Mouse (Mus musculus) R1 (cell line): Measurements from ENCODE around the gene Brd7.

ENCODE experiments used
- DNase-seq: peaks from one replicate; pipeline ENCODE4 v3.0.0-alpha.2; 2018; ENCODE audit warnings: low read depth, low spot score

Gene Brd7

DNA sequence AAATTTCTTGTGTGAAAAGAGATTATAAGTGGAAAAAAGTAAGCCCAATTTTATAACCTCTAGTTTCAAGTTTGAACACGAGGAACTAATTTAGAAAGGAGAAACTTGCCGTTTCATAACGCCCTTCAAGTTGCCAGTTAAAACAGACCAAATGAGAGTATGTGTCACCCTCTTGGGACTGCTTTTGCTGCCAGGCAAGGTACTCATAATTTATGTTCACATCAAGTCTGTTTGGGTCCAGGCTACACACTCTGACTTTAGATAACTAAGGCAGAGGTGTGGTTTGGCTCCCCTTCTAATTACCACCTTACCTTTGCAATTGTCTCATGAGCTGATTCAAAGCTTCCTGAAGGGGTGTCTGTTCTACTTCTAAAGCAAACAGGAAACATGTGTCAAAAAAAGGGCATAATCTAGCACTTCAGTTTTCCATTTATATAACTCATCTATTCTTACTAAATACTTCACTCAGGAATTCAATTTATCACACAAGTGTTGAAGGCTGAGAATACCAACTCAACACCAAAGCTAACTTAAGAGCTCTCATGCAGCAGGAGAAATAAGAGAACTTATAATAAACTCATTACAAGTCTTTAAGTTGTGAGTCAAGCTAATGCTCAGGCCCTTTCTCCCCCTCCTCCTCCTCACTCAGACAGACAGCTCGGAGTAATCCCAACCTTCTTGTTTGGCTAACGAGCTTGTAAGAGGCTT lies 4.6 kb downstream of the Brd7 start:
- no peak for DNase-seq

DNA sequence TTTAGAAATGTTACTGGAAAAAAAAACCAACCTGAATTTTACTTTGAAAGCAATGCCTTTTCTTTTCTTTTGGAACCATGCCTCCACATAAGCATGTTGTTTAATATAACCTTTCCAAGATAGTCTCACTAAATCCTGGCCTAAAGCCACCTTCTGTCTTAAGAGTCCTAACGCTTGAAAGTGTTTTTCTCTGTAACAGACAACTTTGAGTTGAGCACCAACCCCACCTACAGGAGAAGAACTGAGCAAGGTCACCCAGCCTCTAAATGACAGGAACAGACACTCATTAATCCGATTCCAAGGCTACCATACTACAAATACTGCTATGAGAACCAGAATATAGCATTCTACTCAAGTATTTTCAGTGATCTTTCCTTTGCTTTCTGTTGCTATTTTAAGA lies 12.9 kb downstream of the Brd7 start:
- DNase-seq, result no peak

DNA sequence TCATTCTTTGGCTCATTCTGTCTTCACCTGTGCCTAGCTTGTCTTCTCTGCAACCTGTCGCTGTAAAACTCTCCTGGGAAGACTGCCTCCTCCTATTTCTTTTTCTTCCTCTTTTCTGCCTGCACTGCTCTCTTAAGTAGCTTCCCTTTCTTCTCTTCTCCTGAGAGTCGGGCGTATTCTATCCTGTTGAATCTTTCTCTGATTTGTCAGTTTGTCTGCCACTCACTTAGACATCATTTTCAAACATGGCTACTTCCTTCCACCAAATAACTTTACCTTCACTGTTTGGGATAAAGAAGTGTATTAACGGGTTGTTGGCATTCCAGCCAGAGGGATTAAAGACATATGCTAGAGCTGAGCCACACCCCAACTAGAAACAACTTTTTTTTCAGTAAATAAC lies 20.0 kb downstream of the Brd7 start:
- DNase-seq, result no peak

DNA sequence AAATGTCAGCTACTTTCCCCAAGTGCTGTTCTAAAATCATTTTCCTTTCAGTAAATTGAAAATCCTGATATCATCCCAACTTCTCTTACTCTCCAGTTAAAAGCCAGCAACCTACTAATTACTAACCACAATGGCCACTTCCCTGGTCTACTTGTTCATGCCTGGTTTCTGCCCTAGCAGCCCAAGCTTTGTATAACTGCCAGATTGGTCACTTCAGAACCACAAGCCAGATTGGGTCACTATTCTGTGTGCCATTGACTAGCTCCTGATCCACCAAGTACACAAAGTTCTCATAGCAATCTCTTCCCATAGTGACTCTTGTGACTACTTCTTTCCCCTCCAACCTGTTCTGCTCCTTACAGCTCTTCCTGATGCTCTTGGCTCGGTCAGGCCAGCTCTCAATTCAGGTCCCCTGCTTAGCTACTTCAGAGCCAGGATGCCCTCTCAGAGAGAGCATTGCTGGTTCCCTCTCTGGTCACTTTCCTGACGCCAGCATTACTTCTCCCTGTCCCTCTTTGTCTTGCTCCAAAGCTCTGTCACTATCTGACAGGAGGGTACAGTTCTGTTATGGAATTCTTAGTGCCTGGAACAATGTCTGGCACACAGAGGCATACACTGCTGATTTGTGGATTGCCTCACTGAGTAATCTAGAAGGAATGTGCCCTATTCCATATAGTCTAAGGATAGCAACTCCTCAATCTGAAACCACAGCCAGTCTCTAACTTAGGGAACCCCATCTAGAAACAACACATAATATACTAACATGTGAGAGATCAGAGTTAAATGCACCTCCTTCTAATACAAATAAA lies 21.9 kb downstream of the Brd7 start:
- no peak for DNase-seq

DNA sequence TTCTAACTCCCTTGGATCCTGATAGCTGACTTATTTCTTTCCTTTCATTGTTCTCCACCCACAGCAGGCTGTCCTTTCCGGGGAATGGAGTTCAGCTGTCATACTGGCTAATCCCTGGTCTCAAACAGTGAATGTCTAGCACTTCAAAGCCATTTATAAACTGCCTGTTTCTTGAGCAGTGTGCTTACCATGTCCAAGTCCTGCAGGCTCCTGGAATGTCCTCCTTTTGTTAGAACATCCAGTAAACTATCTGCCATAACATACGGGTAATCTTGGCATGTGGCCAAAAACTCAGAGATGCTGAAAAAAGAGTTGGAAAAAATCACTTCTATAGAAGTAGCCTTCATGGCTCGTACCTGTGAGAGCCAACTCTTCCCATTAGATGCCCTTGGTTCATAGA lies 22.8 kb downstream of the Brd7 start:
- no peak for DNase-seq

DNA sequence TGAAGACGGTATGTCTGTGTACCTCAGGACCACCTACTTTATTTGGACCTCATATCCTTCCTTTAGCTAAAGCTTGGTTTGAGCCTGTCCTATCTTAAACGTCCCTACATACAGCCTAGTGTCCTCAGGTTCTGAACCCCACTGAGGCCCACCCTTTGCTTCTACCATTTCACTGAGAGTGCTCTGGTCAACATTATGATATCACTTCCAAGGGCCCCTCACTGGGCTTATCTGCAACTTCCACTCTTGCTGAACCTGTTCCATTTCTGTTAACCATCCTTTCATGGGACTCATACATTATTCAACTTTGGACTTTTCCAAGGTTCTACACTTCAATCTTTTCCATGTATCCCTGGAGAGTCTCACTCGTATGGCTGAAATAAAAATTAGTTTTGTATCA lies 27.0 kb downstream of the Brd7 start:
- no peak for DNase-seq

DNA sequence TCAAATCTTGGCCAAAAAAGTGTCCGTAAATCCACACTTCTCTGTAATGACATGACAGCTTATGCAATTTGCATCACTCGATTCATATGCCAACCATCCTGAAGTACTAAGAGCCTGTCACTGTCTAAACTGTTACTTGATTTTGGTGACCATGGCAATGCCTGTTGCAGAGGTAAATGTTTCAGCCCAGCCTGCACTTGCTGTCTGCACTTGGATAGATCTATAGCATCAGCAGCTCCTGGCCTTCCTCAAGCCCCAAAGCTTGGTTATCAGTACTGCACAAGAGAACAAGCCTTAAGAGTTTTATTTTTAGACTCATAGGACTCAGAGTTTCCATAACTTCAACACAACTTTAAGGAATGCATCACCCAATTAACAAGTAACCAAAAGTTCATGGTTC lies 27.6 kb downstream of the Brd7 start:
- no peak for DNase-seq

DNA sequence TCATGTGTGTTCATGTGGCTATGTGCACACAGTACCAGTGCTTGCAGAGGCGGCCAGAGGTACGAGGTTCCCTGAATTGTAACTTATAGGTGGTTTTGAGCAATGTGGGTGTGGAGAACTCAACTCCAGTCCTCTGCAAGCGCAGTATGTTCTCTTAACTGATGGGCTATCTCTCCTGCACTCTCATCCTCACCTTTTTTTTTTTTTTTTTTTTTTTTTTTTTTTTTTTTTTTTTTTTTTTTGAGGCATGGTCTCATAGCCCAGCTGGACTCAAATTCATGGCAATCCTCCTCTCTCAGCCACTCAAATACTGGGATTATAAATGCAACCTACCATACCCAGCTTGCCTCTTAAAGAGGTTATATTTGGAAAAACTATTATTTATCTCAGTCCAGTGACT lies 31.2 kb downstream of the Brd7 start:
- no peak for DNase-seq

DNA sequence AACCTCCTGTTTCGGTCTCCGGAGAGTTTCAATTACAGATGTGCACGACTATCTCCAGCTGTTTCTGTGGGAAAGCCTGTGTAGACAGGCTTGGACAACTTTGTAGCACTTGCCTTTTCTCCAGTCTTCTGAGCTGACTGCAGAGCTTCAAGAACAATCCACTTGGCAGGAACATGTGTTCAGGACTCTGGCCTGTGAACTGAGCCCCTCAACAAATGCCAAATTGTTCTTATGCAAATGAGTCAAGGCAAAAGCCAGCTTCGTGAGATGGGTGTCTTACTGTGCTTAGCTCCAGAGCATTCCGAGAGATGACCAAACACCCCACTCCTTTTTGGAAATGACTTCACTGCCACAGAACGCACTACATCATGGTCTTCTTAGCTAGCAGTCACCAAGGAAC lies 33.3 kb downstream of the Brd7 start:
- DNase-seq, result peak; percentile 41

DNA sequence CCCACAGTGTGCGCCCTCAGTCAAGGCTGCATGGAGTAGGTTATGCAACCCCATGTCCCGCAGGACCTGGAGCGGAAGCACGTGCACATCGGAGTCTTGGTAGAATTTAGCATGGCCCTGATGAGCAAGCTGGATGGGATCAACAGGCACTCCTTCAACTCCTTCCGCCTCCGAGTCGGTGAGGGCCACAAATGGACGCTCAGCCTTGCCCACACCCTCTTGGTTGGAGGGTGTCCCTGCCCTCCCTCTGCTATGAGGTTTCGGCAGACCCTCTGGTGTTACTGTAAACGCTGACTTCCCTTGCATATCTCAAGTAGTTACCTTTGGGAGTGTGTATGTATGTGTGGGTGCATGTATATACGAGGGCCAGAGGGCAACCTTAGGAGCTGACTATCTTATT lies 35.7 kb downstream of the Brd7 start:
- DNase-seq, result no peak

DNA sequence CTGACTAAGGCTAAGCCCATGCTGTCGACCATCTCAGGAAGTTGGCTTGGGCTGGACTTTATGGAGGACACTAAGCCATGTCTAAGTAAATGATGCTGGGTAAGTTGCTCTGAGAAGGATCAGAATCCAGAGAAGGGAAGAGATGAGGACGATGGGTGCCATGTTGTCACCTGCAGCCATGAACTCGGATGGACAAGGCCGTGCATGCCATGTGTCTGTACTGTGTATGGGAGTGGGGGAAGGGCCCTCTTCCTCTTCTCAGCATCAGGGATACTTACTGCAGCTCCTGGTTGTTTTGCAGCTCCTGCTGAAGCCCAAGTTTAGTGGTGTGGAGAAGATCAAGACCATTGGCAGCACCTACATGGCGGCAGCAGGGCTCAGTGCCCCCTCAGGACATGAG lies 36.2 kb downstream of the Brd7 start:
- DNase-seq, result no peak

DNA sequence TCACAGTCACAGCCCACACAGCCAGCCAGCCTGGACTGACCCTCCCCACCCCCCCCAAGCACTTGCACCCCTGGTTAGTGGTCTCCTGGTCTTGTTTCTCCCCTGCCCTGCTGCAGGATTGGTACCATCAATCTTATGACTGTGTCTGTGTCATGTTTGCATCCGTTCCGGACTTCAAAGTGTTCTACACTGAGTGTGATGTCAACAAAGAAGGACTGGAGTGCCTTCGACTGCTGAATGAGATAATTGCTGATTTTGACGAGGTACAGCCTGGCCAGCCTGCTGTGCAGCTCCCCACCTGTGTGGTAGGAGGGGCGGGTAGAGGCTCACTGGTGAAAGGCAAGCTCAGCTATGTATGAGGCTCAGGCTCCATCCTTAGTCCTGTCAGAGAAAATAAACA lies 36.7 kb downstream of the Brd7 start:
- no peak for DNase-seq

DNA sequence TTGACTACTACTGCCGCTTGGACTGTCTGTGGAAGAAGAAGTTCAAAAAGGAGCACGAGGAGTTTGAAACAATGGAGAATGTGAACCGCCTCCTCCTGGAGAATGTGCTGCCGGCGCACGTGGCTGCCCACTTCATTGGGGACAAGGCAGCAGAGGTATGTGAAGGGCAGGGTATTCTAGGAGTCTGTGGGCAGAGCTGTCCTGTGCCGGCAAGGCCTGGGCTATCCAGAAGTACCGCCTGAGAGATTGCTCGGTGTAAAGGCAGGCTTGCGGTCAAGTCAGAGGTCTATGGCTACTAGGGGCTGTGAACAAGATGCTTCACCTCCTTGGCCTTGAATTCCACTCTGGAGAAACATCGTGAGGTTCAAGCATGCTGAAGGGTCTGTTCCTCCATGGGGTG lies 37.2 kb downstream of the Brd7 start:
- DNase-seq, result no peak

DNA sequence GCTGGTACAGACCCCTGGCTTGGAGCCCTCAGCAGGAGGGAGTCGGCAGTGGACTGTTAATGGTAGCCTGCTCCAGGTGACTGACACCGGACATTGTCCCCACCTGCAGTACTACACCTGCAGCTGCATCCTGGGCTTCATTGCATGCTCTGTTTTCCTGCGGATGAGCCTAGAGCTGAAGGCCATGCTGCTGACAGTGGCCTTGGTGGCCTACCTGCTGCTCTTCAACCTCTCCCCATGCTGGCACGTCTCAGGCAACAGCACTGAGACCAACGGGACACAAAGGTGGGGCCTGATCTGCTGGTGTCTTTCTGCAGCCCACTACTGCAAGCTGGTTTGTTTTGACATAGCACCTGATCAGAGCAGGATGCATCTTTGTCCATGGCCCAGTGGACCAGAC lies 38.5 kb downstream of the Brd7 start:
- no peak for DNase-seq

DNA sequence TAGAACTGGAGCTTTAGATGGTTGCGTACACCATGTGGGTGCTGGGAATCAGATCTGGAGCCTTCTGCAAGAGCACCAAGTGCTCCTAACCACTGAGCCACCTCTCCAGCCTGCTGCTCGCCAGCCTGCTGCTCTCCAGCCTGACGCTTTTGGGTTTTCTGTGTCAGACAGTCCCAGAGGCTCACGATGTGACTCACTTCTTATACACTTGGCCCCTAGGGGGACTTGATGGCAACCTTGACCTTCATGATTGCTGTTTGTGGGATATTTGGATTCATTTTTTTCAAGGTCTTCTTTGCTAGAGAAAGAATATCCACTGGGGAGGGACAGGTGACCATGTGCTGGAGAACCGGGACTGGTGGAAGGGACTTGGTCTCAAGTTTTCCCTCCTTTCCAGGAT lies 40.6 kb downstream of the Brd7 start:
- no peak for DNase-seq

DNA sequence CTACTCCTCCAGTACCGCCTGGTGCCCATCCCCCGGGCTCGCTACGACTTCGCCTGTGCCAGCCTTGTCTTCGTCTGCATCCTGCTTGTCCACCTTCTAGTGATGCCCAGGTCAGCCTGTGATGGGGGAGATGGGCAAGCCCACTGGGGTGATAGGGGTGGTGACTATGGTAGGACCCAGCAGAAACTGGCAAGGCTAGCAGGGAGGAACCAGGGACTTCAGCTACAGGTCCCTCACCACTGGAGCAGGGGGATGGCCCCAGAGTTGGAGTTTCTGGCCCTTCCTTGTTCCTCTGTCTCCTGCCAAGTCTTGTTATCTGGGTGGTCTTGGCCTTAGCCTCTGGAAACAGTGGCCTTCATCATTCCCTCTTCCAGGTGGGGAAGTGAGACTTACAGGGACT lies 41.9 kb downstream of the Brd7 start:
- no peak for DNase-seq

DNA sequence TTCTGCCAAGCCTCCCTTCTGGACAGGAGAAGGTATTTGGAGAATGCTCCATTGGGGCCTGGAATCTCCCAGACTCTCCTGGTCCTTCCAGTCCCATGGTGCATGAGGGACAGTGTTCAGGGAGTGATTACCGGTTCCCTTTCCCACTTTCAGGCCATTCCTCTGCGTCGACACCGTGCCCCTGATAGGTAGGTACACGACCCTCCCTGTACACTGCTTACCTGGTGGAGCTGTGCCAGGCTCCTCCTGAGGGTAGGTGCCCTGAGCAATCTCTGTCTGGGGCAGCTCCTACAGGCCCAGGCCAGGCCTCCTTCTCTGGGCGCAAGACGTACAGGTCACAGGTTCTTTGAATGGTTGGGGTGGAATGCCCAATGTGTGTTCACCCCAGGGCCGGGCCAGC lies 43.8 kb downstream of the Brd7 start:
- DNase-seq, result no peak

DNA sequence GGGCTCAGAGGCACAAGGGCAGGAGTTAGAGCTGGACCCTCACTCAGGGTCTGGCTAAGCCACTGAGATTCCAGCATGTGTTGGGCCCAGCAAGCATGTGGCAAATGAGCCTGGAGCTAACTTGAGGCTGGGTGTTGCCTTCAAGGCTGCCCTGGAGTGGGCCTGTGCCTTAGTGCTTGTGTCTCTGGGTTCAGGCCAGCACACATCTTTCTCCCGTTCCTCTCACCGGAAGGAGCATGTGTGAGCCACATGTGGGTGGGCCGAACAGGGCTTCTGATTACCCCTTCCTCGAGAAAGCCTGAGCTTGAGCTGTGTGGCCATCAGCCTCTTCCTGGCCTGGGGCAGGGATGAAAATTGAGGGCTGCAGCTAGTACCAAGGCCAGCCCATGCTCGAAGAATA lies 44.7 kb downstream of the Brd7 start:
- DNase-seq, result no peak

DNA sequence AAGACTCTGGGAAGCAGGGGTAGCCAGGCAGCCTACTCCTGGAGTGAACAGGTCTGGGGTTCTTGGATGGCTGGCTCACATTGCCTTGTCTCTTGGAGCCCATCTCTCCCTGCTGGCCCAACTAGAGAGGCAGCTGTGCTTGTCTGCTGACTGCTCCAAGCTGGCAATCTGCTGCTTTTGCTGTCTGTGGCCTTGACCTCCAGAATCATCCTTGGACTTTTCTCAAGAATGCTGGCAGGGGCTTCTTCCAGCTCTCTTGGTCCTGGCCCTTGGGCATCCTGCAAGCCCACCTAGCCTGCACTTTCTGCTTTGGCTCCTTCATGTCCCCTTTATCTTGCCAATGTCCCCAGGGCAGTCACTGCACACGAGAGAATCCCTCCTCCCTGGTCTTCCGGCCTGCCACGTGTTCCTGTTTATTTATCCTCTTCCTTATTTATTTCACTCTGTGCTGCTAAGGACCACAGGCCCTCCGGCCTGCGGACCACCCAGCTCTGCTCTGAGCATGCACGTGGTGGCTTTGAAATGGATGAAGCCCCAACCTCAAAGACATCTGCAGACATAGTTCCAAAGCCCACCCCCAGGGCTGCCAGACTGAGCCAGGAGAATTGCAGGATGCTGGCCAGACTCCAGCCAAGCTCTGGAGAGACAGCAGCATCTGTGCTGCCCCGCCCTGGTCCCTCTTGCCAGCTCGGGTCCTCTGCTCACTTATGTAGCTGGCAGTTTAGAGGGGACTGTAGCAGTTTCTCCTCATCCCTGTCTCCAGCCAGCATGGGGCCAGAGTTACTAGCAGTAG lies 45.7 kb downstream of the Brd7 start:
- no peak for DNase-seq

DNA sequence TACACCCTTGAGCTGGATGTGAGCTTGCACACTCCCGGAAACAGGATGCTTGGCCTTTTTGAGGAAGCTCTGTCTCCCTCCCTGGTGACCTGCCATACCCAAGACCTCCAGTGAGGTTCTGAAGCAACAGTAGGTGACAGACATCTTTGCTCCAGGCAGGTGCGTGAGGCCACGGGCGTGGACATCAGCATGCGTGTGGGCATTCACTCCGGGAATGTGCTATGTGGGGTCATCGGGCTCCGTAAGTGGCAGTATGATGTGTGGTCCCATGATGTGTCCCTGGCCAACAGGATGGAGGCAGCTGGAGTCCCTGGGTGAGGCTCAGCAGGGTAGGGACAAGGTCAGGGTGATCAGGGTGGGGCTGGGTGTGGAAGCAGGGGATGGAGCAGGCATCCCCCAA lies 46.7 kb downstream of the Brd7 start:
- no peak for DNase-seq

DNA sequence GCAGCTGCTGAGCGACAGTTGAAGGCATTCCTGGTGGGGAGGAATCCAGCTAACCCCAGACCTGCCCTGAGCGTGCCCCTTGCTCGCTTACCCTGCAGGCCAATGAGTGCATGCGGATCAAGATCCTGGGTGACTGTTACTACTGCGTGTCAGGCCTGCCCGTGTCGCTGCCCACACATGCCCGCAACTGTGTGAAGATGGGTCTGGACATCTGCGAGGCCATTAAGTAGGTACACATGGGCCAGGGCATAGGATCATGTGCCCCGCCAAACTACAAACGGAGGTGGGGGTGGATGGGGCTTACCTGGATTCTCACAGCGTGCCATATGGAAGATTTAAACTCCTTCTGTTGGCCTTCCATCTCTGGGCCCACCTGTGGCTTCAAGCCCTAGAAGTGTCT lies 48.0 kb downstream of the Brd7 start:
- DNase-seq, result no peak

DNA sequence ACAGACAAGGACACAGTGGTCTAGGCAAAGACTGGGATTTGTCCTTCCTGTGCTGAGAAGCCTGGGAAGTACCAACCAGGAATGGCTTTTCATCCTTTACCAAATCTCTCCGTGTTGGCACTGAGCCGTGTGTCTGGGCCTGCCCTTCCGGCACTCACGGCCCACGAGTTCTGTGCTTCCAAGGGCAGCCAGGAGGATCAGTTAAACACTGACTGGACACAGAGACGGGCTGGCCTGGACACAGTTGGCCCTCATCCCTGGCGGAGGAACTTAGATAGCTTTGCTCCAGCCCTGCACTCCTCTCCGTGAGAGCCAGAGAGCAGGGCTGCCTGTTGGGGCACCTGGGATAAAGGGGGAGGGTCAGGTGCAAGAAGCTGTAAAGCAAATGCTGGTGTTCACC lies 49.0 kb downstream of the Brd7 start:
- DNase-seq, result no peak

DNA sequence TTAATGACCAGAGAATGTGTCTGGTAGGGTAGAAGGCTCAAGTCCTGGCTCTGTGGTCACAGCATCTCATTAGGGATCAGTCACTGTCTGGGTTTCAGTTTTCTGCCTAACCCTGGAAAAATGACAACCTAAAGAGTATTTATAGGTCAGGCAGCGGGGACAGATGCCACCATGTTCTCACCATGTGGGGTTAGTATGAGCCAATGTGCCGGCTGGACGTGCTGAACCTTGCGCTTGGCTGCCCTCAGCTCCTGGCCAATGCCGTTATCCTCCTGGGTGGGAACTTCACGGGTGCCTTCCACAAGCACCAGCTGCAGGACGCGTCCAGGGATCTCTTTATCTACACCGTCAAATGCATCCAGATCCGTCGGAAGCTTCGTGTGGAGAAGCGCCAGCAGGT lies 51.7 kb downstream of the Brd7 start:
- no peak for DNase-seq
